Mouse (Mus musculus): ENCODE measurements around the gene Hormad1.
"Not testable (repeated sequence)": the region's sequence is repeated elsewhere in the genome, so short reads cannot be mapped to it uniquely, and the experiment has no call there.

GRCm38 (mm10) chr3:95622421-95622820 is 62.9 kb downstream of the Hormad1 start:
- TF ChIP-seq CTCF (IDR thresholded peaks at IDR 0.05; ENCODE audit: control insufficient read depth, insufficient read depth, low read length); POLR2A (IDR thresholded peaks at IDR 0.05; ENCODE audit: borderline replicate concordance, control insufficient read depth, low read depth, low read length): not testable (repeated sequence)
